Mouse (Mus musculus): ENCODE data around the gene Rcsd1.

DNA sequence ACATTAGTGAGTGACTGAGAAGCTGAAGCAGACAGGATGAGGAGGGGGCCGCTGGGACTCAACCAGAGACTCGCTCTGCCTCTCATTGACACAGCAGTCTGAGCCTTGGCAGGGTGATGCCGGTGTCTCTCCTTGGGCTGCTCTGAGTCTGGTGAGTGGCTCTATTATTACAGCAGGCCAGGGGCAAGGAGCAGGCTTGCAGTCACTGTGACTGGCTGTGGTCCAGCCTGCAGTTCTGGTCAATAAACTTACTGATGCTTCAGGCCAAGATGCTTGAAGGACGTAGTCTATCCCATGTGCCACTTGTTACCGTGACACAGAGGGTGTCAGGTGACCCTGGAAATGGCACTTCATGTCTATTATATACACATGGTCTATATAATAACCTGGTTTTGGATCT is 43.8 kb downstream of the Rcsd1 start:
- no peak for TF ChIP-seq MAFK (IDR thresholded peaks at IDR 0.05; ENCODE audit: insufficient replicate concordance, low read length)
- no peak for TF ChIP-seq CTCF (conservative IDR thresholded peaks at IDR 0.05 in 1 of 2, IDR thresholded peaks at IDR 0.05 in 1 of 2; ENCODE audit: low read depth in 2 of 2, low read length in 2 of 2)
- no peak for TF ChIP-seq ZMIZ1 (IDR thresholded peaks at IDR 0.05; ENCODE audit: low read depth, low read length)
- no peak for TF ChIP-seq MYC (IDR thresholded peaks at IDR 0.05; ENCODE audit: low read depth, low read length)
